Mouse (Mus musculus) cerebellum, adult (tissue): ENCODE measurements around the gene Dnaaf3.
A peak's percentile ranks its signal among the peaks of the same experiment; 100 is the strongest.
"Not testable (repeated sequence)": the region's sequence is repeated elsewhere in the genome, so short reads cannot be mapped to it uniquely, and the experiment has no call there.

Source experiments
- ATAC-seq: cut with Nextera tagmentation; 2 replicates; pipeline ENCODE4 v1.9.2; 2017; ENCODE audit warnings: mild to moderate bottlenecking, moderate library complexity, mixed read lengths; ENCODE audit not compliant: insufficient number of reproducible peaks, low FRiP score, low TSS enrichment

The Dnaaf3 gene

DNA sequence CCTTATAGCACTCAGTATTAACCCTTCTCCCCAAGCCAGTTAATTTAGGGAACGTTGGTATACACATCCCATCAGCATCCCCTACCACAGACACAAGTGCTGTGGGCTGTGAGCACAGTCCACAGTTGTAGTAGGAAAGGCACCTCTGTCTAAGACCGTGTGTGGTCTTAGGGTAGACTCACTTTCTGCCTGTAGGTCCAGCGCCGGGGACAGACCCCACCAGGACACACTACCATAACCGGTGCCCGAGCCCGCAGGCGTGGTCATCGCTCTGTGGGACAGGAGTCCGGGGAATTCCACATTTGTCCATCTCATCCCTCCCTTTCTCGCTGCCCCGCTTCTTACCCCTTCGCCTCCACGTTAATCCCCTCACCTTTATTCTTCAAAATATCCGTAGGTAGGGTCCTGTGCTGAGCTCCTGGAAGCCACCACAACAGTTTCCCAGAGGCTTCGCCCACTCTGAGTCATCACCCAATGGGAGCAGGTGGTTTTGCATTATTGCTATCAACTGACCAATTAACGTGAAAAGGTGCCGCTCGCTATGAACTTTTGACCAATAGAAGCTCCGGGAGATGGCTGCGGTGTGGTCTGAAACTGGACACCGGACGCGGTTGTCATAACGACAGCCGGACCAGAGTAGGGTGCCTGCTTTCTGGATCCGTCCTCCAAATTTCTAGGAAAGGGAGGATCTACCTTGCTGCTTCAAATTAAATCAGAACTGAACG is at the start of gene Dnaaf3:
Gene Dnaaf3, minus strand, starts transcription at position 449 of the 725 bp plus-strand sequence.
- ATAC-seq = no peak

DNA sequence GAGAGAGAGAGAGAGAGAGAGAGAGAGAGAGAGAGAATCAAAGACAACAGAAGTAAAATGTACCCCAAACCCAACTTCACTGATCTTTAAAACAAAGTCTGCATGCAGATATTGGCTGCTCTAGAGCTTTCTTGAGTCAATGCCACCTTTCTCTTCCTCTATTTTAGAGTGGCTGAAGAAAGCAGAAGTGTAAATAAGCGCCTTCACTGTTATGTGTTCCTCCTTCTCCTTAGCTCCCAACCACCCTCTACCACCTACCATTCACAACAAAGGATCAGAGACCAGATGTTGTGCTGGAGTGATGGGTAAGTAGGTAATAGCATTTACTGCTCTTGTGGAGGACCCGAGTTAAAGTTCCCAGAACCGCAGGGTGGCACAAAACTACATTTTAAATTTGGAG is 49.2 kb upstream of the Dnaaf3 start:
- not testable (repeated sequence) for ATAC-seq

DNA sequence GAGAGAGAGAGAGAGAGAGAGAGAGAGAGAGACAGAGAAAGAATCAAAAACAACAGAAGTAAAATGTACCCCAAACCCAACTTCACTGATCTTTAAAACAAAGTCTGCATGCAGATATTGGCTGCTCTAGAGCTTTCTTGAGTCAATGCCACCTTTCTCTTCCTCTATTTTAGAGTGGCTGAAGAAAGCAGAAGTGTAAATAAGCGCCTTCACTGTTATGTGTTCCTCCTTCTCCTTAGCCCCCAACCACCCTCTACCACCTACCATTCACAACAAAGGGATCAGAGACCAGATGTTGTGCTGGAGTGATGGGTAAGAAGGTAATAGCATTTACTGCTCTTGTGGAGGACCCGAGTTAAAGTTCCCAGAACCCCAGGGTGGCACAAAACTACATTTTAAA is 40.1 kb upstream of the Dnaaf3 start:
- not testable (repeated sequence) for ATAC-seq

DNA sequence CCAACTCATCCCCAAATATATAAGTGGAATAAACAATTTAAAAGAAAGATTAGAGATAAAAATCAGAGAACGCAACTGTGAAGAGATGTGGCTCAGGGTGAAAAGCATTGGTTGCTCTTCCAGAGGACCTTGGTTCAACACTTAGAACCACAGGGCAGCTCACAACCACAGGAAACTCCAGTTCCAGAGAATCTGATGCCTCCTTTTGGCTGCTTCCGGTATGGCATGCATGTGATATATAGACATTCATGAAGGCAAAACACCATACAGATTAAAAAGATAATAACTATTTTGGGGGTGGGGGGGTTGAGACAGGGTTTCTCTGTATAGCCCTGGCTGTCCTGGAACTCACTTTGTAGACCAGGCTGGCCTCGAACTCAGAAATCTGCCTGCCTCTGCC is 30.4 kb upstream of the Dnaaf3 start:
- ATAC-seq = no peak

DNA sequence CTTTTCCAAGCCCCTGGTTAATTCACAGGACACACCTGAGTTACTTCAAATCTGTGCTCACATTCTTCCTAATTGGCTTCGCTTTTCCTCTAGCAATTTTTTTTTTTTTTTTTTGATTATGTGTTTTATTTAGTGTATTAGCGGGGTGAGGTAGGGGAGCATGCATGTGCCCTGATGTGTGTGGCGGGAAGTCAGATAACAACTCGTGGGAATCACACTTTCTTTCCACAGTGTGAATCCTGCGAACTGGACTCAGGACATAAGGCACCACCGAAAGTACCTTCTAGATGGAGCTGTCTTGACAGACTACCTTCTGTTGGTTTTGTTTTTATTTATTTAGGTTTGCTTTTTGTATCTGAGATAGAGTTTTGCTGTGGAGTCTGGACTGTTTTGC is 24.9 kb upstream of the Dnaaf3 start:
- ATAC-seq = no peak

DNA sequence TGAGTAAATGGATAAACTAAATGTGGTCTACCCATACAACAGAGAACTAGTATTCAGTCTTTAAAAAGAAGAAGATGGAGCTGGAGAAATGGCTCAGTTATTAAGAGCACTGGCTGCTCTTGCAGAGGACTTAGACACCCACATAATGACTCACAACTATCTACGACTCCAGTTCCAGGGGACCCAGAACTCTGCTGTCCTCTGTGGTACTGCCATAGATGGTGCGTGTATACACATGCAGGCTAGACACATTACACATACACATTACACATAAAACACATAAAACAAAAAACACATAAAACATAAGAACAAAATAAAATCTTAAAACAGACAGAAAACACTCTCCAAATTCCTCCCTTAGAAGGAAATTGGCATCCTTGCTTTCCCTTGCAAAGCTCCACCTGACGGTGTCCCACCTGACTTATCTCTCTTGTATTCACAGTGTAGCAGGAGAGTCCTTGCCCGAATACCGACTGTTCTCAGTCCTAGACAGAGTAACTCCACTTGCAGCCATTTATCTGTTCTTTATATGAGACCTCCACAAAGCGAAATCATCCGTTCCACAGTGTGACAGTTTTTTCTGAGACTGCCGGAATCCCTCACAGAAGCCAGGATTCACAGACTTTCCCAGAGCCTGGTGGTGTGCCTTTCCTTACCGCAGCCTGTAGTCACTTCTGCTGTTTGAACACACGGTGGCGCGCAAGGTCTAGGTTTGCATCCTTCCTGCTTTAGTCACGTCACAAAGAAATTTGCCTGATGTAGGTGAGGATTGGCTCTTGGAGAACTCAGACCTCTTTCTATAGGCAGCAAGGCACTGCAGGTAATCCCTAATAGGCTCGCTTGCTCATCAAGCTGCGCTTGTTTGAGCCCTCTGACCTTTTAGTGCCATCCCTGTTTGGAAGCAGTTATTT is 24.3 kb upstream of the Dnaaf3 start:
- ATAC-seq = peak; percentile 95

DNA sequence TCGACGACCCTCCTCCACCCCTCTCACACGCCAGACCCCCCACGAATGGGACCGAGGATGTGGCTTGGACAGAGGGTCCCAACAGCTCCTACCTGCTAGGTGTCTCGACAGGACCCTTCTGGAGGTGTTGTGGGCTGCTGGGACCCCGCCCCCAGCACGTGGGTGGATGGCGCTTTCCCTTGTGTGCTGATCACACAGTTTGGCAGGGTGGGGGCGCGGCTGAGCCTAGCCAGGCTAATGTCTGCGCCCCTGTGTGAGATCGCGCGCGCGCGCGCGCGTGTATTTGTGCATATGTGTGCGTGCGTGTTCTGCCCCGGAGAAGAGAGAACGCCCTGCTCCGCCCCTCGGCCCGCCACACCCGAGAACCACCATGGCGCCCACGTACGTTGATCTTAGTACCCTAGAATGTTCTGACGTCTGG is 15.0 kb upstream of the Dnaaf3 start, which contains the start of gene Syt5:
Gene Syt5, minus strand, starts transcription at position 321 of the 421 bp plus-strand sequence.
- 0 out of 2 replicates have a peak, but pooled peaks have one; percentile 26 for ATAC-seq

DNA sequence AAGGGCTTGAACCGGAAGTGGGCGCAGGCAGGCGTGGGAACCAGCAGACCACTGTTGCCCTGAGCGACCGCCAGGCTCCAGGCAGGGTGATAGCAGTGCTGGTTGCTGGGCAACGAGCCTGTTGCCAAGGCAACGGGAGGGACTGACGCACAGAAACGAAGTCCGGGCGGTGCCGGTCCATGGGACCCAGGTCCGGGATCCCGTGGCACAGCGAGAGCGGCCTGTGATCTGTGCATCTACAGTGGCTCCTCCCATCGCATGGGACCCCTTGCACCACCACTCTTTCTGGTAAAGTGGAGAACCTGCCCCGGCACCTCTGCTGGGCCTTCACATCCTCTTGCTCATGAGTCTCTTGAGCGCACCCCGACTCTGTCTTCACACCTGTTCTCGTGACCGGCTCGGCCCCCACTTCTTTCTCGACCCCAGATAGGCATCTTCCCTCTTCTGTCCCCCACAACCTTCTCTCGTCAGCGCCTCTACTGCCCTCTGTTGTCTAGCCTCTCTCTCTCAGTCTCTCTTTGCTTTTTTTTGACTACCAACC is 14.4 kb upstream of the Dnaaf3 start:
- peak; percentile 68; the same call in 1 of the 2 replicates for ATAC-seq

DNA sequence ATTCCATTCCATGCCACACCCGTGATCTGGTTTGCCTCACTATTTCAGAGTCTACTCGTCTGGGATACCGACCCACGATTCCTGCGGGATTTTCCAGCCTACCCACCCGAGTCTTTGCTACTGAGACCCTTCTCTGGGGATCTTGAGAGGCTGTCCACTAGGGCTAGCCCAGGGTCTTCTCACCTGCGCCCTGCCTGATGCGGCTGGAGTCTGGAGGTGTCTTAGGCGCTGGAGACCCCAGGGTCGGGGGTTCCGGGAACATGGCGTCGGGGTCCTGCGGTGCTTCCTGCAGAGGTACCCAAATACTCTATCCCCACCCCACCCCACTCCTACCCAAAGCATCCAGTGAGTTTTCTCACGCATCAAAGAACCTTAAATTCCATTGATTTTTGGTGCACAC is 13.8 kb upstream of the Dnaaf3 start:
- ATAC-seq = no peak

DNA sequence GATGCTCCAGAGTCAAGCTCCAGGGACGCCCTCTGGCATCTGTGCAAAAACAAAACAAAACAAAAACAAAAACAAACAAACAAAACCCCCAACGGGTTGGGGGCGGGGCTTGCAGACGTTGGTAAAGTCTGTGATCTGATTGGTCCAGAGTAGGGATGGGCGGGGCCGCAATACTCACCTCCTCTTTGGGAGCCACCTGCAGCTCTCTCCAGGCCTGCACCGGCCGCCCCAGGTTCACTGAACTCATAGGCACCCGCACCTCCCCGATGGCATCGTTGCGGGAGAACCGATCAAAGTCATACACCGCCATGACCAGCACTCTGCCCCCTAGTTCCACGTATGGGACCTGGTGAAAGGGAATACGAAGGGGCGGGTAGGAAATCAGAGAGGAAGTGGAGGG is 9.8 kb upstream of the Dnaaf3 start:
- ATAC-seq = no peak

DNA sequence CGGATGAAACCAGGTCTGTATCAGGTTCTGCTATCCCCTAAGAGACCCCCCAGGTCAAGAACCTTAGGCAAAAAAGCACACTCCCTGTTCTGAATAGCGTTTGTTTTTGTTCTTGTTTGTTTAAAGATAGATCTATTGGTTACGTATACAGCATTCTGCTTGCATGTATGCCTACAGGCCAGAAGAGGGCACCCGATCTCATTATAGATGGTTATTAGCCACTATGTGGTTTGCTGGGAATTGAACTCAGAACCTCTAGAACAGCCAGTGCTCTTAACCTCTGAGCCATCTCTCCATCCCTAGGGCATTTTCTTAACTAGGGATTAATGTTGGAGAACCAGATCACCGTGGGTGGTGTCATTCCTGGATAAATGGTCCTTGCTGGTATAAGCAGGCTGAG is 9.1 kb upstream of the Dnaaf3 start:
- no peak for ATAC-seq

DNA sequence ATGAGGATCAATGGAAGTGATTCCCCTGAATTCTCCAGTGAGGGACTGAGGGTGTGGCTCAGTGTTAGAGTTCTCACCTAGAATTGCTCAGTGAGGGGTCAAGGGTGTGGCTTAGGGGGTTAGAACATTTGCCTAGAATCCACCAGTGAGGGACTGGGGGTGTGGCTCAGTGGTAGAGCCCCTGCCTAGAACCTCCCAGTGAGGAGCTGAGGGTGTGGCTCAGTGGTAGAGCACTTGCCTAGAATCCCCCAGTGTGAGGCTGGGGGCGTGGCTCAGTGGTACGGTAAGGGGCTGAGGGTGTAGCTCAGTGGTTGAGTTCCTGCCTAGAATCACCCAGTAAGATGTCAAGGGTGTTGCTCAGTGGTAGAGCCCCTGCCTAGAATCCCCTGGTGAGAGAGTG is 6.8 kb upstream of the Dnaaf3 start:
- no peak for ATAC-seq

DNA sequence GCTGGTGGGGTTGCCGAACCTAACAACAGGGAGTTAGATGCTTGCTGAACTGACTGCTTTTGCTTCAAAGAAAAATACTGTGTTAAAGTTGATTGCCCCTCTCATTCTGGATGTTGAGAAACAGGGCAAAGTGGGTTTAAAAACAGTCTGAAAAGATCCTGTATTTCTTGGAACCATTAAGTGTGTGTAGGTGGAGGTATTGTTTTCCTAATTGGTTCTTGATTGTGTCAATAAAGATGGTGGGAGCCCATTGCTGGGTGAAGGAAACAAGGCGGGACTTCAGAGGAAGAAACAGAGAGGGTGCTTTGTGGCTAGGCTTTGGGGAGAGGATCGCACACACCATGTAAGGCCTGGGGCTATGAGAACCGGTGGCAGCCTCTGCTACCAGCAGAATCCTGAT is 4.9 kb upstream of the Dnaaf3 start:
- ATAC-seq = no peak

DNA sequence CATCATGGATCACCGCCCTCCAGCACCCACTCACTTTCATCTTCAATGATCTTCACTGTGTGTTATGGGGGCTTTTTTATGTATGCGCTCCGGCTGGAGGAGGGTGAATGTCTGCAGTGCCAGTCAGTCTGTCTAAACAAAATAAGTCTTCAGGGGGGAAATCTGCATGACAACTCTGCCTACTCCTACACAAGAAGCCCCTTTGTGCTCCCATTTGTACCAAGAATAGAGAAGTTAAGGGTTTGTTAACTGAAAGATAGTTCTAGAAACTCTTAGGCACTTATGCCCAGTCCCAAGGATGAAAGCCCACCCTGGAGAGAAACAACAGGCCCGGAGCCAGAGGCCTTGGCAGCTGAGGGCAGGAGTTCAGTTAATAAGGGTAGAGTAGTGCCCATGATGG is 4.1 kb upstream of the Dnaaf3 start:
- ATAC-seq = no peak

DNA sequence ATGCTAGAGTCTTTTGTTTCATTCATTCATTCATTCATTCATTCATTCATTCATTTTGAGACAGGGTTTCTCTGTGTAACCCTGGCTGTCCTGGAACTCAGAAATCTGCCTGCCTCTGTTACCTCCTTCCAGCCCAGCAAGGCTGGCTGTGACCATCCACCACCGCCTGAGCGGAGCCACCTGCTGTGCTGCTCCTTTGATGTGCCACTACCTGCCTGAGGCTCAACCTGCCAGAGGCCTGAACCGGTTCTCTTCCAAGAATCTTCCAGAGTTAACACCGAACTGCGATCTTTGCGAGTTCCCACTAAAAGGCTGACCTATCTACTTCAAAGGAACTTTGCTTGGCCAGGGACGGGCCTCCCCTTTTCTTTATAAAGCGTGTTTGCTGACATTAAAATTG is 2.1 kb downstream of the Dnaaf3 start:
- ATAC-seq = not testable (repeated sequence)

DNA sequence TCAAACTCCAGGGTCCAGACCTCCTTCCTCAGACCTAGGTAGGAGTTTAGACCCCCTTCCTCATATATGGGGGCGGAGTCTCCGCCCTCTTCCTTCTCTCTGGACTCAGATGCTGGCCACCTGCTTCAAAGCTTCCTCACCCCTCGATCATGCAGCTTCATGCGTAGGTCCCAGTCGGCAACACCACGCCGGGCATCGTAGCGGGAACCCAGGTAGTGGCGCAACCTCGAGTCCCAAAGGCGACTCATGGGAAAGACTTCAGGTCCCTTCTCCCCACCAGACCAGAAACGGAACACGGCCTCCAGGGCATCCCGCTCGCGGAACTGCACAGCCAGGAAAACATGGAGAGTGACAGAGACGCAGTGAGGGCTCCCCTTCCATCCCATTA is 5.0 kb downstream of the Dnaaf3 start:
- no peak for ATAC-seq

DNA sequence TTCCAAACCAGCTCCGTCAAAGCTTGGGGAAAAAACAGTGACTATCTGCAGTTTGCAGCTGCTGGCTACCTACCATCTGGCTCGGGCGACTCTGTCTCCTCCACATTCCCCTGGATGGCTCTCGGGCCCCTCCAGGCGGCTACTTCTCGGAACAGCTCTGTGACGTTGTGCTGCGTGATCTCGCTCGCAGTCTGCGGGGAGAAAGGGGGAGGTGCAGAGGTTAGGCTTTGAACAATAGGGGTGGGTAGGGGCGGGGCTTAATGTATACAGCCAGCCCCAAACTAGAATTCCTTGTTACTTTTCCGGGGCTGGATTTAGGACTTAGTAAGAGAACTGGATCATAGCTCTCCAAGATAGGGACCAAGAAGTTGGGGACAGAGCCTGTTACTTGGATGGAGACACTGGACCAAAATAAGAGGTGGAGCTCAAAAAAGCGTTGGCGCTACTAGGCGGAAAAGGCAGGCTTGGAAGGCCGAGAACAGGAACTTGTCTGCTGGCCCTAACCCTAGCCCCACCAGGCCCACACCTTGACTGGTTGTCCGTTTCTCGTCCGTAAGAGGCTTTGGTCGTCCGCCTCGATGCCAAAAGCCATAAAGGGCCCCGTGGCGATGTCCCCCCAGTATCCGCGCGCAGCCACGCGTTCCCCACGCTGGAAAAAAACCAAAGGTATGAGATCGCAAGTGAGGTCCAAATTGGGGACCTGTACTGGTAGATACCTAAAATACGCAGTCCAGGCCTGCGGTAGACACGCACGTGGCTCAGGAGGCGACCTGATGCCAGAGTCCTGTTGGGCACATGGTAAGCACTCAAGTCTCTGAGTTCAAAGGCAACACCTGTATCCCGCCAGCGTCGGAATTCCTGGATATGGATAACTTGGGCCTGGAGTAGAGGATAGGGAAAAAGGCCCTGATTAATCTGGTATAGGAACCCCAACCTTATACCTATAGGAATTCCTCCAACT is 5.6 kb downstream of the Dnaaf3 start:
- peak; percentile 82; the same call in 1 of the 2 replicates for ATAC-seq

DNA sequence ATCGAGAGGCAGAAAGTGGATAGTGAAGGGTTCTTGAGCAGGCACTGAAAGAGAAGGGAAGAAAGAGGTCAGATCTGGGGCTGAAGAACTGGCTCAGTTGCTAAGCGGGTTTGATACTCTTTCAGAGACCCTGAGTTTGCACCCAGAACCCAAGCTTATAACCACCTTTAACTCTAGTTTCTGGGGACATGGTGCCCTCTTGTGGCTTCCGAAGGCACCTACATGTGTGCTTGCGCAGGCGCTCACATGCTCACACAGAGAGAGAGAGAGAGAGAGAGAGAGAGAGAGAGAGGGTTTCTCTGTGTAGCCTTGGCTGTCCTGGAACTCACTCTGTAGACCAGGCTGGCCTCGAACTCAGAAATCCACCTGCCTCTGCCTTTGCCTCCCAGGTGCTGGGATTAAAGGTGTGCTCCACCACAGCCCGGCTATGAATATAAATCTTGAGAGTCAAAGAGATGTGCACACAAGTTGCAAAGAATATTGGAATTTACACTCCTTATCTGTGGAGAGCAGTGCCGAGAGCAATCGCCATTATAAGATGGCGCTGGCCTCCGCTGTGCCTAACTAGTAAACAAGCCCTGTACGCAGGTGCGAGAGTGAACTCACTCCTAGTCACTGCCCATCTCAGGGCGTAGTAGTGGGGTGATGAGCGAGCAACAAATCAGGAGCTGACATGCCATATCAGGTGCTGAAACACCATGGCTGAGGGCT is 7.9 kb downstream of the Dnaaf3 start, which contains the start of gene Tnni3:
Gene Tnni3, minus strand, starts transcription at position 18 of the 711 bp plus-strand sequence.
- ATAC-seq = 0 out of 2 replicates have a peak, but pooled peaks have one; percentile 4
